Mouse (Mus musculus) spleen, postnatal 10 days (tissue): ENCODE measurements around the gene Dcun1d3.

Source experiments
- DNase-seq, 2 experiments: peaks; one replicate each; pipeline ENCODE4 v3.0.0; 2021 to 2022; ENCODE audit warnings: low spot score in 2 of 2

Dcun1d3 gene

DNA sequence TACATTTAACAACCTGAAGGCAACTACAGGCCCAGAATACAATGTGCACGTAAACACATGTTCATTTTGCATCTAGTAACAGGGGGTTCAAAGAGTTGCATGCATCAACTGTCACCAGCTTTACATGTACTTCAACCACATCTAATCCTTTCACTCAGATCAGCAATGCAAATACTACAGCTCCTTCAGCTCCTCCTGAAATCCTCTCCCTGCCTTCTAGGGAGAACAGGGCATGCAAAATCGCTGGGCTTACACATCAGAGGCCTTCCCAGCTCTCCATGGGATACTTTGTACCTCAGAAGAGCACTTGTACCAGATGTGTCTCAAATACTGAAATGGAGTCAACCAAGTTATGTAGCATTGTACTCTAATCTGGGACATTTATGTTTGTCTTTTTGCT is 23.0 kb downstream of the Dcun1d3 start:
- DNase-seq: no peak

DNA sequence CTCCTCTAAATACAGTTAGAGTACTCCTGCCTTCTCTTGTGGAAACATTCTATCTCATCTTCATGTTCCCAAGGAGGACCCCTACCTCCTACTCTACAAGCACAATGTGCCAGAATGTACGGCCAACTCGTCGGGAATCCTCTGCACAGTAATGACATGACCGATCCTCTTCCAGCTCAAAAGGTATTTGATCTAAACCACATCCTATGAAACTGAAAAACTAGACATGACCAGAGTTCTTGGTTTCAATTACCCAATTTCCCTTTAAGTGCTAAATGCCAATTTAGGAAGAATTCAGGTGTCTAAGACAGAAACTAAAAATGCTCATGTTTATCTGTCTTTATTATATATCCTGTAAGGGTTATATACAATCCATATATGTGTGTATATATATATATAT is 23.9 kb downstream of the Dcun1d3 start:
- no peak for DNase-seq

DNA sequence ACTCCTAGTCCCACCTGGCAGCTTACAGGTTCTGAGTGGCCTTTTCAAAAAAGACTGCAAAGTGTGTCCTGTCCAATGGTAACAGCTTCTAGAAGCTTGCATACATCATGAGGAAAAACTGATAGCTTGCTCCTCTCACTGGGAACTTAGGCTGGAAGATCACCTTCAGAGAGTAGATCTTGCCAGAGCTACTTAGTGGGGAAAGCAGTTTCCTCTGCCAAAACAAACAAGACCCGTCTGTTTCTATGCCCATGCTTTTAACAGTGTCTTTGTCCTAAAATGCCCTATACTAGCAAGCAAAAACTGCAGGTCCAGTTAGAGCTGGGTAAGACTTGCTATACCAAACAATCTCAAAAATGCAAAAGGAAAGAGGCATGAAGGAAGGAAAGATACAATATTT is 30.0 kb downstream of the Dcun1d3 start:
- DNase-seq: no peak

DNA sequence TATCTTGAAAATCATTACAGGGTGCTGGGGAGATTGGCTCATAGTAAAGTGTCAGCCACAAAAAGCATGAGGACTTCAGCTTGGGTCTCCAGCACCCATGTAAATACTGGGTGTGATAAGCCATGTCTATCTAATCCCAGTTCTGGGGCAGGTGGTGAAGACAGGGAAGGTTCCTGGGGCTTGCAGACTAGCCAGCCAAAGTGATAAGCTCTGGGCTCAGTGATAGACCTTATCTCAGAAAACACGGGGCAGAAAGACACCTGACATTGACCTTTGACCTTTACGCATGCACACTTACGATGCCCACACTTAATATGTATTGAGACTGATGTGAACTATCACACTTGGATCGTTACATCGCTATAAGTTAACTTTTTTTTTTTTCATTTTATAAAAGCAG is 31.6 kb downstream of the Dcun1d3 start:
- no peak for DNase-seq

DNA sequence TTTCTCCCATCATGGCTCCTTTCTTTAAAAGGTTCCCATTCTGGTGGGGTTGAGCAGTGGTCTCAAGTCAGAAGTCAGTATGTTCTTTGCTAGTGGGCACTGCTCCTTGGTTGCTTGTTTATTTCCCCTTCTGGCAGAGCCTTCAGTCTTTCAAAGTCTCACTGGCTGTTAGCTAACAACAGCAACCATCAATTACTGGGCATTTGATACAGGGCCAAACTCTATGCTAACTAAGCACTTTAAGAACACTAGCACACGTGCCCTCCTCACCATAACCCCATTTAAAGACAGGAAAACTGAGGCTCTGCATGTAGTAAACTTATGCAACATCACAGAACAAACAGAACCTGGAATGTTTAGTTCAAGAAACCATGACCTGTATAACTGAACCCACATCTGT is 33.9 kb downstream of the Dcun1d3 start:
- DNase-seq: no peak

DNA sequence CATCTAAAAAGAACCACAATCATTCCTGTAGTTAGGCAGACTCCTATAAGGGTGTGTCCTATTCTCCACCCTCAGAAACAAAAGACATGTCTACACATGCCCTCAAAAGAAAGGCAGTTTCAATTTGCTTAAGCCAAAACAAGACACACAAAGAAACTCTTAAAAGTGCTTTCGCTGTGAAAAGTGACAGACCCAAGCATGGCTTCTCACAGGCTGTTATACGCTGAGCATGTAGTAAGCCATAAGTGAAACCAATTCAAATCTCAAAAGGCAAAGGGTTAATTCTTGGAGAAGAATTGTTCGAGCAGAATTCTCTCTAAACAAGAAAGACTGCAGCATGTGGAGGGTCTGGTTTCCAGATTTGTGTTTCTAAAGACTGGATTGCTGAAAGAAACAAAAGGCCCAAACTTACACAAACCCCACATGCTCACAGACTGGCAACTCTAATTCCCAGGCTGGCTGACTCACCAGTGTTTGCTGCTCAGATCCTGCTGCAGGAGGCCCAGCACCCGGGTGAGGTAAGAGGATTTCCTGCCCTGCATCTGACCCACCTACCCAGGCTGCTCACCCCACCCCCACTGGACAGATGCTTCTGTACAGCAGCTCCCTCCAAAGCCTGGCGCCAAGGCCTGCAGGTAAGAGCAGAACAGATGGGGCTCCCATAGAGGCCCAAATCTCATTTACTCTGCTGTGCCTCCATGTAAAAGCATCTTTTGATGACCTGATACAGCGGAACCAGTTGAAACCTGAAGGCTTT is 34.6 kb downstream of the Dcun1d3 start:
- DNase-seq: peak; percentile 9 to 54

DNA sequence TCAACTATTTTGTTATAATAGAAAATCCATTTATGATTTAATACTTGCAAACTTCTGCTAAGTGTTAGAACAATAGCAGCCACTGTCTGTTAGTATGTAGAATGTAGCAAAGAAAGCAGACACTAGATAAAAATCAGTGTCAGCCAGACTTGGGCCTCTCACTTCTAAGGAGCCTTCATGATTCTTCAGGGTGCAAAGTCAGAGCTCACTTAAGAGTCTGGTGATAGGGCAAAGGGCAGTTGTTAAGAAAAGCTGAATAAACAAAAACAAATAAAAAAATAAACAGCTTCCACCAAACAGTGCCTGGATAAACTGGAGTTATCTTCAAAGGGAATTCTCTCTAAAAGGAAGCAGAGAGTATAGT is 35.1 kb downstream of the Dcun1d3 start:
- DNase-seq: no peak

DNA sequence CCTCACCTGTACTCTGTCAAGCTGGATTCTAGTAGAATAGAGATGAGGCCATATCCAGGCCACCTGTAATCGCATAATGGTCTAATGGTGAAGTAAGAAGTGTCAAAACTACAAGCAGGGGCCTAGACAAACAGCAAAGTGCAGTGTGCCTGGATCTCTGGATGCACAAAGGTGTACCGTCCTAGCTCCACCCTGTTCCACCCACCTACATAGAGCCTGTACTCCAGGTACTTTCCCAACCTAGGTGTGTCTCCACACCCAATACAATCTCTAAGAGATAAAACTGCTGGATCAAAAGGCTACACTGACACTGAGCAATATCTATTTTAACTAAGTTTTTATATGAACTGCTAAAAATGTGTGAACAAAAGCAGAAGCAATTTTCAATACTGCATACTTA is 35.5 kb downstream of the Dcun1d3 start:
- DNase-seq: no peak

DNA sequence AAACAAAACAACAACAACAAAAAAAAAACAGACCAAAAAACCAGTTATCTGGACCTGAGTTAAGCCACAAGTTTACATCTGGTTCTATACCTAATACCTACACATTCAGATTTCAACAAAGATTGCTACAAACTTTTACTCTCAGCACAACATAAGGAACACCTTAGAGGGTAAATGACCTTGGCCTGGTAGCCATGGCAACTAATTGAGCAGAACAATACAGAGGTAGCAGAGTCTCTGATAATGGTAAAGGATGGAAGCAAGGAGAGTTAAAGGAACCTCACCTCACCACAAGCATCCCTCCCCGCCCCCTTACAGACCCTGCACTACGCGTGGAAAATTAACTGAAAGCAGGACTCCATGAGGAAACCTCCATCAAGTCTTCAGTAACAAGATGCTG is 36.0 kb downstream of the Dcun1d3 start:
- DNase-seq: no peak

DNA sequence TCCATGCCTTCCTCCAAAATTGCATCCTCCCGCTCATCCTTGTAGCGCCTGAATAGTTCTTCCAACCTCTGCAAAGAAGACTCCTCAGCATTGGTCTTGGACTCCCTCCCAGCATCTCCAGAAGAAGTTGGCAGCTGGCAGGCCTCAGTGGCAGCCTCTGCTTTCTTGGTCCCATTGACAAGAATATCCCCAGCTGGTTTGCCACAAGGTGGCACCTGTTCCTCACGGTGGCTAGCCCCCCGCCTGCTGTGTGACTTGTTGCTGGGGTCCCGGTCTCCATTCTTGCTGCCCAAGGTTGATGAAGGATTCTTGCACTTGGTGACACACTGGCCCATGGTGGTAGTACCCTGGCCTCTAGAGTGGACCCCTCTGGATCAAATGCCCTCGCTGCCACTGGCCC is 36.6 kb downstream of the Dcun1d3 start:
- no peak for DNase-seq

DNA sequence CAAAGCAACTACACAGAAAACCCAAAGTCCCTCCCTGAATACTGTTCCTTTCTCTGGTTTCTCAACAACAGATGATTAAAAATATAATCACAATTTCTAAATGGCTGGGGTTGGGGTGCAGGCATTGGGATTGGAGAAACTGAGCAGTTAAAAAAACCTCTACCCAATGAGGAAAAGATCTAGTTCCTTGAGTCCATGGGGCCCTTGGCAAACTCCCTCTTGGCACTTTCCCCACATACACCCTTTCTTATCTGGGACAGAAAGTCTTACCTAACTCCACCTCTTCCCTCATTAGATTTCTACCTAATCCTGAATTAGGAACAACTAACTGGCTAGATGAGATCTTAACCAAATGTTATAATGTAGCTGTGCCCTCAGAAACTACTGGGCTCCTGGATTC is 41.1 kb downstream of the Dcun1d3 start:
- DNase-seq: no peak

DNA sequence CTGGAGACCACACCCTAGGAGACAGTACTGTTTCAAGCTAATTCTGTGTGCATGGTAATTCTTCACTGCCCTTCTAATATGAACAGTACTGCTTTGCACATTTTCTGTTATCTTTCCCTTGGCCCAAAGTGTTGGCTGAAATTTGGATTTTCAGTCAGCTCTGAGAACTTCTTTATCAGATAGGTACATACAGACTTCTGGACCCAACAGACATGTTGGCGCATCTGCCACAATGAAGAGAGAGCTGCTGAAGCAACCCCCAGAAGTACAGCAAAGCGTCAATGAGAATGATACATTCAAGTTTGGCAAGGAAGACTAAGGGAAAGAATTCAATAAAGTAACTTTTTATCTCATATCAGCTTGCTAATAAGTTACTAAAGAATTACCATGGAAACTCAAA is 41.7 kb downstream of the Dcun1d3 start:
- no peak for DNase-seq

DNA sequence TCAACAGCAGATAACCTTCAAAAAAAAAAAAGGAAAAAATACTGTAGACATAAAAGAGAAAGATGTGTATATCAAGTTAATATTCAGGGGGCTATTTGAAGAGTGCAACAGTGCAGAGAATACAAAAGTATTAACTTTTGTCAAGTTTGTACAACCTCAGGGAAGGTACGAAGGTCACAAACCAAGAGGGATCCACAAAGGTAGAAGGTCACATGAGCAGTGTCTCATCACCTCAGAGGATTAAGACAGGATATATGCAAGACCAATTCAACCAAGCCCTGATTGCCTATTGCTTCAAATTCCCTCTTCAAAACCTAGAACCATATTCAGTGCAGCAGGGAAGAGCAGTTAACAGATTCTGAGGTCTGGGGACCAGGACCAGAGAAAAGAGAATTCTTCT is 42.9 kb downstream of the Dcun1d3 start:
- no peak for DNase-seq

DNA sequence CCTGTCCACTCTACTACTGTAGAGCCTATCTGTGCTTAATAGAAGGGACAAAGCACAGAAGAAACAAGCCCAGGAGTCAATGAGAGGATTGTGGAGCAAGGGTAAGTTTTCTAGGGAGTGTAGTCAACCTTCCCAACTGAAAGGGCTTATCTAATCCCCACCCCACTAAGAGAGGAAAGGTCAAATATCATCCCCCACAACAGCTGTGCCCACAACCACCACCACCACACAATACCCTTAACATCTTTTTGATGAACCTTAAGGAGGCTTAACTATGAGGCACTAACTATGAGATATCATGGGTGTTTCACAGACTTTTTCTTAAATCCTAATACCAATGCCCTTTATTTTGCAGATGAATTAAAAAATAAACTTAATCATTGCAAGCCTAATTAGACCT is 43.6 kb downstream of the Dcun1d3 start:
- DNase-seq: no peak

DNA sequence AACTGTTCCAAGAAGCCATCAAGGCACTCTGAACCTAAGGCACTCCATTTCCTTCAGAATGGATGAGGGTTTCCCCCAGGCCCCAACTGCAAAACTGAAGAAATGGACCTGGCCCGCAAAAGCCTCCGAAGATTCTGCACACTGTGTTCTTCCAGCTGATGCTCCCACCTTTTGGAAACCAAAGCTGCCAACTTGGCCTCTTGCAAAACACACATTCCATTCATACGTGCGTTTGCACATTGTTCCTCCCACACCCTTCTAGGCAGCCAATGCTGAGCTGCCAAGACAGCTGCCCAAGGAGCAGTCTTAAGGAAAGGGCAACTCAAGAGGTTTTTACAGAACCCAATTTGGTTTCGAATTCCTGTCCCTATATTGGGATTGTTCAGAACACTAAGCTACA is 45.4 kb downstream of the Dcun1d3 start:
- DNase-seq: no peak

DNA sequence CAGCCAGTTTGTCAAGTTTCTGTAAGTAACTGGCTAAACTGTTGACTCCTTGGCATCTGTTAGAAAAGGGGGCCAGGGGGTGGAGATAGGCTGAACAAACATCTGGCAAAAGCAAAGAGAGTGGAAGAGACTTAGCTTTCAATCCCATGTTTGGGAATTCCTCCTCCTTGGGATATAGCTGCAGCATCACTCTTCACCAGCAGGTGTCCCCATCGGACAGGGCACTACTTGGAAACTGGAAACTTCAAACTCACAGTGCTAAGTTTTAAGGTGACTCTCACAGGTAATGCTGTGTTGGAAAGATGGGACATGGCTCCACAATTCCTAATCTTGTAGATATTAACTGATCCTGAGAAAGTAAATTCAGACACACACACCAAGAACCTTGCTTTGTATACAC is 47.0 kb downstream of the Dcun1d3 start:
- DNase-seq: peak; percentile 21 to 46

DNA sequence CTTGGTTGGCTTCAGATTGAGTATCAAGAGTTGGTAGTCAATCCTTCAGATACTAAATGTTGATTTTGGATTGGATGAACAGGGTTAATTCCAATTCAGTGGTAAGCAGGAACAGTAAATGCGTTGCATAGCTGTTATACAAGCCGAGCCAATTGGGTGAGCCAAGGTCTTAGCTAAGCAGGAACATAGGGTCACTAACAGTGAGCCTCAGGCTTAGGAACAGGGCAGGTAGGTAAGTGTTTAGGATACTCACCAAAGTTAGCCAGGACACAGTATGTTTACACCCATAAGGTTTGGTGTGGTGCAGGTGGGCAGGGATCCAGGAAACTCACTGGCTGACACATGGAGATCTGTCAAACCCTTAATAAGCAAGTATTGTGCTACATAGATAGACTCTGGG is 48.7 kb downstream of the Dcun1d3 start:
- DNase-seq: no peak

DNA sequence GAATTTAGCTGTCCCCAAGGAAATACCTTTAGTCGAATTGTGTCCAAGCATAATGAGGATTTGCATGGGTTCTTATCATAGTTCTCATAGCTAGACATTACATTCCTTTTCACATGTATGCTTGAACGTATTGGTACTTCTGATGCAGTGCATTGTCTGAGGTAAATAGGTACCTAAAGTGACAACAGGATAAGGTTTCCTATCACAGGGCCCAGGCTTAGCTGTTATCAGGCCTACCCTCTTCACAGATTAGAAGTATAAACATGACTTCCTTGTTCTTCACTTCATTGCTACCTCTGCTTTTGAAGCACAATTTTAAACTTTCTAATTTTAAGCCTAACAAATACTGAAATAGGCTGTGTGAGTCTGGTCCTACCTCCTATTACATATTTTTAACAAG is 50.6 kb downstream of the Dcun1d3 start:
- no peak for DNase-seq

DNA sequence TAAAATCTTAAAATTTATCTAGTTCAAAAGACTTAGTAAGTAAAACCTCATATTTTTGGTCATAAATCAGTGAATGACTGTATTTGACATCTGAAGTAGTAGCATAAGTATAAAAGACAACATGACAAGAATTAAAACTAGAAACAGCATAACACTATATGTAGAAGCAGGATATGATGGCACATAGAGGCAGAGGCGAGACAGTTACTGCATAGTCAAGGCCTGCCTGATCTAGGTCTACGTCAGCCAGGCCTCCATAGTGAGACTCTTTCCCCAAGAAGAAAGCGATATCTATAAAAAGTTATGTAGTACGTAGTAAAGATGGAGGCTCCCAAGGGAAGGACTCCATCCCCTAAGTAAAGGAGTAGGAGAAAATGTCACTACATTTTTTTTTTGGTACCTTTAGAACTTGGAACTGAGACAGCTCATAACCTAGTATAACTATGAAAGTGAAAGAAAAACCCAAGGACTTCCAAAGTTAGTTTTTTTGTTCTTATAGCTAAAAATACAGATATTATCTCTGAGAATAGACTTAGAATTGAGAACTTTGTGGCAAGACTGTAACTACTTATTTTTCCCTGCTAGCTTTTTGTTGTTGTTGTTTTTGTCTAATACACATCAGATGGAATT is 54.2 kb downstream of the Dcun1d3 start:
- no peak for DNase-seq

DNA sequence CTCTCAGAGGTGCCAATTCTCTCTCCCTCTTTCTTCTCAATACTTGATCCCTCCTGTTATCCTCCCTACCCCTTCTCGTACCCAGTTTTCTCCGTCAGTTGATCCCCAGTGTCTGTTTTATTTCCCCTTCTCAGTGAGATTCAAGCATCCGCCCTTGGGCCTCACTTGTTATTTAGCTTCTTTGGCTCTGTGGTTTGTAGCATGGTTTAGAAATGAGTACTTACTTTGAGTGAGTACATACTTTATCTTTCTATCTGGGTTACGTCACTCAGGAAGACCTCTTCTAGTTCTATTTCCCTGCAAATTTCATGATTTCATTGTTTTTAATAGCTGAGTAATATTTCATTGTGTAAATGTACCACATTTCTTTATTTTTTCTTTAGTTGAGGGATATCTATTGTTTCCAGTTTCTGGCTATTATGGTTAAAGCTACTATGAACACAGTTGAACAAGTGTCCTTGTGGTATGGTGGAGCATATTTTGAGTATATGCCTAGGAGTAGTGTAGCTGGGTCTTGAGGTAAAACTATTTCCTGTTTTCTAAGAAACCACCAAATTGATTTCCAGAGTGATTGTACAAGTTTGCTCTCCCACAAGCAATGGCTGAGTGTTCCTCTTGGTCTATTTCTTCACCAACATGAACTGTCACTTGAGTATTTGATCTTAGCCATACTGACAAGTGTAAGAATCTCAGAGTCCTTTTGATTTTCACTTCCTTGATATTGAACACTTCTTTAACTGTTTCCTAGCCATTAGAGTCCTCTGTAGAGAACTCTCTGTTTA is 59.9 kb downstream of the Dcun1d3 start:
- DNase-seq: no peak

DNA sequence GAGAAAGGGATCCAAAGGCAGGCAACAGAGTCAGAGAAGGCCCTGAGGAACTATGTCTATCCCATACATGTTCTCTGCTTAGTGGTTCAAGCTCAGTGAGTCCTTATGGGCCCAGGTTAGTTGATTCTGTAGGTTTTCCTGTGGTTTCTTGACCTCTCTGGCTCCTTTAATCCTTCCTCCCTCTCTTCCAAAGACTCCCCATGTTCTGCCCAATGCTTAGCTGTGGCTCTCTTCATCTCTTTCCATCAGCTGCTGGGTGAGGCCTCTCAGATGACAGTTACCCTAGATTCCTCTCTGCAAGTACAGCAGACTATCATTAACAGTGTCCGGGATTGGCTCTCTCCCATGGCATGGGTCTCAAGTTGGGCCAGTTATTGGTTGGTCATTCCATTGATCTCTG is 60.7 kb downstream of the Dcun1d3 start:
- DNase-seq: no peak

DNA sequence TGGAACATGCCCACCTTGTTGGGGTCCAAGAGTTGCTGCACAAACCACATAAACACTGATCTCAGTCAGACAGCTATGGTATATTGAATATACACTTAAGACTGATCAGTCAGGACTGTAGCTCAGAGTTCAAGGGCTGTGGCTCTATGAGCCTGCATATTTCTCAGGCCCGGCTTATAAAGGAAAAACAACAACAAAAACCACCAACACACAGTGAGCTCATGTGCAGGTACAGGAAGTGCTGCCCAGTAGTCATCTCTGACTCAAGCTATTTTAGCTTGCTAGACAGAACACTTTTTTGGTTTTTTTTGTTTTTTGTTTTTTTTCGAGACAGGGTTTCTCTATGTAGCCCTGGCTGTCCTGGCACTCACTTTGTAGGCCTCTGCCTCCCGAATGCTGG is 87.4 kb downstream of the Dcun1d3 start:
- no peak for DNase-seq

DNA sequence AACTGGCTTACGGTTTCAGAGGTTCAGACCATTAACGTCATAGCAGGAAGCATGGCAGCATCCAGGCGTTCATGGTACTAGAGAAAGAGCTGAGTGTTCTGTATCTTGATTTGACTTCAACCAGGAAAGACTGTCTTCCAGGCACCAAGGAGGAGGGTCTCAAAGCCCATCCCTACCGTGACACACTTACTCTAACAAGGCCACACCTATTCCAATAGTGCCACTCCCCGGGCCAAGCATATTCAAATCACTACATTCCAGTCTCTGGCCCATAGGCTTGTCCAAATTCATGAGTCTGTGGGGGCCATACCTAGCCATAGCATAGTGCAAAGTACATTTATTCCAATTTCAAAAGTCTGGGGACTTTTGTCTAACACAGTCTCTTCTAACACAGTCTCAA is 88.7 kb downstream of the Dcun1d3 start:
- no peak for DNase-seq
